Mouse (Mus musculus) embryo, embryonic 11 days (tissue): ENCODE data around the gene Pinlyp.
A peak's percentile ranks its signal among the peaks of the same experiment; 100 is the strongest.

ENCODE experiments used
- DNase-seq: peaks from one replicate; pipeline ENCODE4 v3.0.0-alpha.2; 2015

Gene Pinlyp

DNA sequence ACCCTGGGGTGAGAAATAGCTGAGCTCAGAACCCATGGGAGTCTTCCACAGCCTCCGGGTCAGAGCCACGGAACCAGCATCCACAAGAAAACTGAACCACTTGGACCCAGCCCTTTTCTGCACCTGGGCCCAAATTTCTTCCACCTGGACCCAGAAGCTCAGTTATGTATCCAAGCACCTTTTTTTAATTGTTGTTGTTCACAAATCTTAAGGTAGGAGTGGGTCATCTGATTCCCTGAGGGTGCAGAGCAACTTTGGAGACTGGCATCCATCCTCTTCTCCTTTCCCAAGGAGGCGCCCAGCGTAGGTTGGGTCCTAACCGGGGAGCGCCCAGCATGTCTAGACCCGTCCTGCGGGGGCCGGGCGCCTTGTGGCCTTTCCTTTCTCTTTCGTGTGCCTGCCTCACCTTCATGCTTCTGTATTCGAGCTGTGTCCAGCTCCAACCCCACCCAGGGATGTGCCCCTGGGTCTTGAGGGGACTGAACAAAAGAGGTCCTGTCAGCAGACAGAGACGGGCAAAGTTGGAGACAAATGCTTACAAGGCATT lies at the start of gene Pinlyp, which contains the start of gene Xrcc1:
Gene Pinlyp (minus strand): TSS at position 51 of the 547 bp plus-strand sequence.
Gene Xrcc1 (plus strand): TSS at position 222 of the 547 bp plus-strand sequence.
- DNase-seq = no peak

DNA sequence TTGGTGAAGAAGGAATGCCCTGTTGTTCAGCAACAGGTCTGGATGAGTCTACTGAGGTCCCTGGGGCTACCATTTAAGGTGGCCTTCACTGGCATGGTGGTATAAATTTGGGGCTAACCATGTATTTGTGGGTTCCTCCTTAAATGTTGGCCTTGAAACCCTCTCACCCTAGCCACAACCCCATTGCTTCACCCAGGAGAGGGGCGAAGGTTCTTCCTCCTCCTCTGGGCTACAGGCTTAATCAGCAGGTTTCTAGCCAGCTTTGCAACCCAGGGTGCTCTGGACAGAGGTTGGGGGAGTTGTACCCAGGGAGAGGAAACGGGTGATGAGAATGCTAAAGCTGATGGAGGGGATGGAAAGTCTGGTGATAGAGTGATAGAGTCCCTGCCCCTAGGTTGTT lies 49.5 kb upstream of the Pinlyp start:
- DNase-seq = no peak

DNA sequence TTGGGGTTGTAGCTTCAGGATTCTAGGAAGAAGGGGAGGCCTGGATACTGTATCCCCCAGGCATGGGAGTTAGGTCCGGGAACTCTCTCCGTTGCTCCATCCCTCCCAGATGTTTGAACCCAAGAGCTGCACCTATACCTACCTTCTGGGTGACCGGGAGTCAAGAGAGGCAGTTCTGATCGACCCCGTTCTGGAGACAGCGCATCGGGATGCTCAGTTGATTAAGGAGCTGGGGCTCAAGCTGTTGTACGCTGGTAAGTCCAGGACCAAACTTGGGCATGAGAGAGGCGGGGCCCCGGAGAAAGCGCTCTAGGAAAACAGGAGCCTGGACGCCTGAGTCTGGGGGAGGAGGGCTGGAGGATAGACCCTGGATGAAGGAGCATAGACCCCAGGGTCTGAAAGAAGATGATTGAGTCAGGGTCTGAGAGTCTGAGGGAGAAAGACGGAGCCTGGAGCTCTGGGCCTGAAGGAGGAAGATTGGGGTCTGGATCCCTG lies 48.4 kb upstream of the Pinlyp start:
- DNase-seq = peak; percentile 35

DNA sequence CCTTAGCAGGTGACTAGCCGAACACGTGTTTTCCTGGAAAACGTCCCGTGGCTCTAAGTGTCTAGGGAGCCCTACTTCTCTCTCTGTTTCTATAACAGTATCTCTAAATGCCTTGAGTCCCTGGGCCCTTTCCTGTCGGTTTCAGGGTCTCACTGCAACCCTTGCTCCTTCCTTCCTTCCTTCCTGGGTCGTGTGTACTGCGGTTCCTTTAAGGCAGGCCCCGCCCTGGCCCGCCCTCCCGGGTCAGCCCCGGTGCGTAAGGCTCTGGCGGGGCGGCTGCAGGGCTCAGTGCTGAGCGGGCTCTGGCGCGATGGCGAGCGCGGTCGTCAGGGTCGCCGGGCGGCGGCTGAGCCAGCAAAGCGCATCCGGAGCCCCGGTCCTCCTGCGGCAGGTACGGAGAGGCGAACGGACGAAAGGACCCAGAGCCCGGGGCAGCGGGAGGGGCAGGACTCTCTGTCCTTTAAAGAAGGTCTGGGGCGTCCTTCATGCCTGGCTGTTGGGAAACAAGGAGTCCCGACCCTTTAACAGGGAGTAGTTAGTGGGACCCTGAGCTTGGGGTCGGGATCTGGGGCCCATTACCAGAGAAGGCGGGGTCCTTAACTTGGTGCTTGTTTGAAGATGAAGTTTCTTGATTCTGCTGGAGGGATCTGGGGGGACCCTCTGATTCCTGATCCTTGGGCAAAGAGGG lies 47.8 kb upstream of the Pinlyp start:
- DNase-seq = peak; percentile 89

DNA sequence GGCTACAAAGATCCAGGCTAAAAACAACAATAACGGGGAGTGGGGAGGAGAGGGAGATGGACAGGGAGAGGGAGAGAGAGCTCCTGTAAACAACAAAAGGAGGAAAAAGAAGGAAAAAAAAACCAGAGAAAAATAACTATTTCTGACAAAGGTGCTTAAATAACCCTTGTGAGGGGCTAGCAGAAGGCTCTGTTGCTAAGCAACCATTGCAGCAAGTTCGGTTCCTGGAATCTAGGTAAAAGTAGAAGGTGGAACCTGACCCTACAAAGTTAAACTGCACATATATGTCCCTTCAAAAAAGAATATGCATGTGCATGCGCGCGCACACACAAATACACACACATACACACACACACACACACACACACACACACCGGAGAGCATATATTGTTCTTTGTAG lies 46.9 kb upstream of the Pinlyp start:
- no peak for DNase-seq

DNA sequence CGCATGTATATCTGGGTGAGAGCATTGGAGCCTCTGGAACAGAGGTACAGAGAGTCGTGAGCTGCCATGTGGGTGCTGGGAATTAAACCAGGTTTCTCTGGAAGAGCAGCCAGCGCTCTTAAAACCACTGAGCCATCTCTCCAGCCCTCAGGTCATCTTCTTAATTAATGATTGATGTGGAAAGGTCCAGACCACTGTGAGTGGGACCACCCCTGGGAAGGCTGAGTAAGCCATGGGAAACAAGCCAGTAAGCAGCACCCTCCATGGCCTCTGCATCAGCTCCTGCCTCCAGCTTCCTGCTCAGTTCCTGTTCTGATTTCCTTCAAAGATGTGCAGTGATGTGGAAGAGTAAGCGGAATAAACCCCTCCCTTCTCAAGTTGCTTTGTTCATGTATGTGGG lies 46.2 kb upstream of the Pinlyp start:
- DNase-seq = no peak

DNA sequence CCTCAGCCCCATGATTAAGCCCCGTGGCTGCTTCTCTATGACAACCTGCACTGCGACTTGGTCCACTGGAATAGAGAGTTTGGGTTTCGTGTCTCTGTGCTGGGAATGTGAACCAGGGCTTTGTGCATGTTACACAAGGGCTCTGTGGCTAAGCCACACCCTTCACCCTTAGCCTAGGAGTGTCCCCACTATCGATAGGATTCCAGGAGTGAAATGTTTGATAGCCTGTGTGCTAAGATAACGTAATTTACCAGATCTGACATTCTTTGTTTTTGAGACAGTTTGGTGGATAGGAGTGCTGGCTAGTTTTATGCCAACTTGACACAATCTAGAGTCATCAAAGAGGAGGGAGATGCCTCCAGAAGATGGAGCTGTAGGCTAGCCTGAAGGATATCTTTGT lies 45.8 kb upstream of the Pinlyp start:
- DNase-seq = no peak

DNA sequence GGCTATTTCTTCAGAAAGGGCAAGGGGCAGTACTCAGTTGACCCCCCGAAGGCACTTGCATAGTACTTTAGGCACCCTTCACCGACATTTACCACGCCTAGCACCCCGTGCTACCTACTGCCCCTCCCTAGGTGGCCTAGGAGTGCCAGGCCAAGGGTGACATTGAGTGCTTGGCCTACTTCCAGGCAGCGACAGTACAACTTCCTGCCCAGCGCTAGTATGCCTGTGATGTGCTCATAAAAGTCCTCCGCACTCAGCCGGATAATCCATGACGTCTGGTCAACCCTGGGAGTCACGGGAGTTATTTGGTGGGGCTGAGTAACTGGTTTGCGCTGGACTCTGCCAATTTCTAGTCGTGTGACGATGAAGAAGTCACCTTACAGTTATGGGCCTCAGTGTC lies 42.4 kb upstream of the Pinlyp start:
- no peak for DNase-seq

DNA sequence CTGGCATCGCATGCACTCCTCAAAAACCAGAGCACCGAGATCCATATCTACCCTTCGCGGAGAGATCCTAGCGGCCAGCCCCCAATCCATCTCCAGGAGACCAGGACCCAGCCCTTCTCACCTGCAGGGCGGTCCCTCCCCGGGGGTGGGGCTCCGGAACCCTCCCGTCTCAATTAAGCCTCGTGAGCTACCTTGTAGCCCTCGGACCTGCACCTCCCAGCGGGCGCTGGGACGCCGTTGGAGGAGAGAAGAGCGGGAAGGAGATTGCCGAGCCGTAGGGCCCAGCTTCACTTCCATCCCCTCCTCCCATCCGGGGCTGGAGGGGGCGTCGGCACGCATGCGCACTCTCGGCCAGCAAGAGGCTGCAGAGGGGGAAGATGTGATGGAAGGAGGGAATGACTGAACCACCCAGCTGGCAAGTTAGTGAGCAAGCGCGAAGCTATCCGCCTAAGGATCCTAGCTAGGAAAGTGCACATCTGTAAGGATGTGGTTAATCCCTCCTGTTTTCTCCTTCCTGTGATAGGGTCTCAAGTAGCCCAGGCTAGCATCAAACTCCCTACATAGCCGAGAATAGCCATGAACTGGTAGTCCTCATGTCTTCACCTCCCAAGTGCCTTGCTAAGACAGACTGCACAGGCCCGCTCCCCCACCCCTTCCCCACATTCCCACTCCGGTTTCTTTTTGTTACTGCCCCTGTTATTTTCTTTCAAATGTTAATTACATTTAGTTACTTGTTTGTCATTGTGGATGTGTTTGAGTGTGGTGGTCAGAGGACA lies 41.6 kb upstream of the Pinlyp start, which contains the start of the genes Ethe1 and Zfp575:
Gene Ethe1 (plus strand): TSS at position 214 of the 776 bp plus-strand sequence.
Gene Zfp575 (minus strand): TSS at position 312 of the 776 bp plus-strand sequence.
- peak; percentile 84 for DNase-seq

DNA sequence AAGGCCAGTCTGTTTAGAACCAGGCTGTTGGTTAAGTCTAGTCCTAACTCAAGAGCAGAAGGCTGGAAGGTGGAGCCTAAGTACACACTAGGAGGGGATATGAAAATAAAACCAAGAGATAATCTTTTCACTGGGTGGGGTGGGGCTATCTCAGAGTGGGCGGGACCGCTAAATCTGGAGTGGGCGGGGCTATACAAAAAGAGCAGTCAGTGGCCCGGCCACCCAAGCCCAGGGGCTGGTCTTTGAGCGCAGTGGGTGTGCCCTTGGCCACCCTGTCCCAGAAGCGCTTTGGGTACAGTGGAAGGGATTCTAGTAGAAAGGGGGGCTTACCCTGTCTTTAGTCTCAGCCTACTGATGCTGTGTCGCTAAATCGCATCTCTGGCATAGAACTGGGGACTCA lies 40.9 kb upstream of the Pinlyp start:
- peak; percentile 28 for DNase-seq

DNA sequence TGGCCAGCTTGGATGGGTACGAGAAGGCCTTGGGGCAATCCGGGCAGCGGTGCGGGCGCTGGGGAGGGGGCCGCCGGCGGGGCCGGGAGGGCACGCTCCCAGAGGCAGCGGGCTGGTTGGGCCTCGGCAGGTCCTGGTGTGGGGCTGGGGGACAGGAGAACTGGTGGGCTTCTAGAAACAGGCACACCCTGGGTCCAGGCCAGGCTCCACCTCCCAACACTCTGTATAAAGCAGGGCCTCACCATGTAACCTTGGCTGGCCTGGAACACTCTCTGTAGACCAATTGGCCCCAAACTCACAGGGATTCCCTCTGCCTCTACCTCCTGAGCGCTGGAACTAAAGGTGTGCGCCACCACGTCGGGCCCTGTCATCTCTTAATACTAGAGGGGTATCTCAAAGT lies 40.1 kb upstream of the Pinlyp start:
- DNase-seq = no peak

DNA sequence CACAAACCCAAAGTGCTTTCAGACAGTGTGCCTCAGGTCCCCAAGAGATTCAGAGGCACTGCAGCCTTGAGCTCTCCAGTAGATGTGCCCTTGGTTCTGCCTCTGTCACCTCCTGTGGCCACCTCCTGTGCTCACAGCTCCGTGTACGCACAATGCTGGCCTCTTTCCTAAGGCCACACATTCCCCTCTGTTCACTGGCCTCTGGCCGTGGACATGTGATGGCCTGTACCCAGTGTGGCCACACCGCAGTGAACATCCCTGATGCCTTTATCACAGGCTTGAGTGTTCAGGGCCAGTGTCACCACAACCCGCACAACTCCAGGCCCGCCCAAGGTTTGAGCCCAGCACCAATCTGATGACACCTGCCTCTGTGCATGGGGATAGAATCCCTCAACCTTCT lies 39.0 kb upstream of the Pinlyp start:
- DNase-seq = no peak

DNA sequence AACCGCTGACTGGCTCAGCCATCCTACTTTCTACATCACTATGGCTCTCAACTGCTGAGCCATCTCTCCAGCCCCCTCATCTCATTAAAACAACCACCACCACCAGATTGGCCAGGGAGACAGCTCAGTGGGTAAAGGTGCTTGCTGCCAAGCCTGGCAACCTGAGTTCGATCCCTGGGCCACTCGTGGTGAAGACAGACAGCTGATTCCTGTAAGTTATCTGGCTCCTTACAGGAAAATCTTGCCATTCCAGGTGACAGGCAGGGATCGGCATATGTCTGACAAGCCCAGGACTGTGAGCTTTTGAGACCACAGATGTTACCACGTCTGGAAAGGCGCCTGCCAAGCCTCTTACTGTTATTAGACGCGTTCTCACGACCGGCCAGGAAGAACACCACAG lies 31.9 kb upstream of the Pinlyp start:
- DNase-seq = no peak

DNA sequence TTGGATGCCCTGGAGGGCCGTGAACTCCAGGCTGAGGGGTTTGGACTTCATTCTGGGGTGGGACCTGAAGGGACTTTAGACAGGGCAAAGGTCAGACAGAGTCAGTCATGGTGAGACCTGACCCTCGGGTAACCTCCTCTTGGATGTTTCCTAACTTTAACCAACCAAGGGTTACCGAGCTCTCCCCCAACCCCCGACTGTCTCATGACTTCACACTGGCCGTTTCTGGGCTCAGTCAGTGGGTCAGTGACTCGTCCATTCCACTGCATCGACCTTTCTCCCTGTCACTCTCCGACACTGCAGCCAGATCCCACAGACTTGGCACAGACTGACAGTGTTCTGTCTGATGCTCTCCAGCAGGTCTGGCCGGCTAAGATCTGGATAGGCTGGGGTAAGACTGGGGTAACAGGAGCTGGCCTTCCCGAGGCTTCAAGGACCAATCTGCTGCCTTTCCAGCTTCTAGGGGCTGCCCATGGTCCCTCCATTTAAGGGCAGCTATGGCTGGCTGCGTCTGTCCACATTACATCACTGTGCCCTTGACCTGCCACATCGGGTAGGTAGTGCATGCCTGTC lies 28.4 kb upstream of the Pinlyp start:
- no peak for DNase-seq

DNA sequence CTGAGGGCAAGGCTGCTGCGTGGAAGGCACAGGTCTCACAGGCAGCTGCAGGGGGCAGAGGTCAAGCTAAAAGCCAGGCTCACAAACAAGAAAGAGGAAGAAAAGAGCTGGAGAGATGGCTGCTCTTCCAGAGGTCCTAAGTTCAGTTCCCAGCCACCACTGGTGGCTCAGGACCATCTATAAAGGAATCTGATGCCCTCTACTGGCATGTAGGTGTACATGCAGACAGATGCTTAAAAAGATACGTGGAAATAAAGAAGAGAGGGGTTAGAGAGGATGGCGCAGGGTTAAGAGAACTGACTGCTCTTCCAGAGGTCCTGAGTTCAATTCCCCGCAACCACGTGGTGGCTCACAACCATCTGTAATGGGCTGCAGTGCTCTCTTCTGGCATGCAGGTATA lies 26.5 kb upstream of the Pinlyp start:
- DNase-seq = peak; percentile 52

DNA sequence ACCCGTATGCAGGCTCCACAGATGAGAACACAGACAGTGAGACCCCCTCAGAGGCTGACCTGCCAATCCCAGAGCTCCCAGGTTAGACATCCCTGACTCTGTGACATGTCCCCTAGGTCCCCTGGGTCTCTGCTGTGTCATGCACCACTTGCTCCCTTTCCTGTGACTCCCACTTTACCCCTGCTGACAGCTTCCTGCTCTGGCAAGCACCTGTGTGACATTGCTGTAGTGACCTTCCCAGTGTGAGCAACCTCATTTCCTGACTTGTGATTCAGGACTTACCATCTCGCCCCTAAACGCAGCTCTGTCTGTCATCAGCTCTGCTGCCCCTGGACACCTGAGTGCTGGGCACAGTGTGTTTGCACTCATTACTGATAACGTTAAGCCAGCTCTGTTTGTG lies 25.2 kb upstream of the Pinlyp start:
- no peak for DNase-seq

DNA sequence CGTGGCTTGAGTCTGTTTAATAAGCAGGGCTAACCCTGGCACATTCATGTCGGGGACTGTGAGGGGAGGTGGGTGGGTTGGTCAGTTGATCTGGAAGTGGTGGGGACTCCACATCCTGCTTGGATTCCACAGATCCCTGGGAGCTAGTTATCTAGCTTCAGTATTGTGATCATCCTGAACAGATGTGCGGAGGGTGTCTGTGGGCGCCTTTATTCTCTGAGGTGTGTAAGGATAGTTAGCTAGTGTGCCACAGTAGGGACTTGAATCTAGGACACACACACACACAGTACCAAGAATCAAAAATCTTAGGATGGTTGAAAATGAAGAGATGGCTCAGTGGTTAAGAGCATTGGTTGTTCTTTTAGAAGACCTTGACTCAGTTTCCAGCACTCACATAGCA lies 22.6 kb upstream of the Pinlyp start:
- DNase-seq = no peak

DNA sequence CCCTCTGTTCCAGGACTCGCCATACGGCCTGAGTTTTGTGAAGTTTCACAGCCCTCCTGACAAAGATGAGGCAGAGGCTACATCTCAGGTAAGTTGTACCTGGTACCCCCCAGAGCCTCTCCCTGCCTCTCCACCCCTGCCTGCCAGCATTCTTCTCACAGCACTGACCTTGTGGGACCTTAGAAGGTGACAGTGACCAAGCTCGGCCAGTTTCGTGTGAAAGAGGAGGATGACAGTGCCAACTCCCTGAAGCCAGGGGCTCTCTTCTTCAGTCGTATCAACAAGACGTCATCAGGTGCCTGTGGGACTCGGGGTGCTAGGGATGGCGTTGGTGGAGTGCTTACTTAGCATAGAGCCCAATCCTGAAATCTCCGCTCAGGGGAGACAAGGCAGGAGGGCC lies 20.3 kb upstream of the Pinlyp start:
- DNase-seq = no peak

DNA sequence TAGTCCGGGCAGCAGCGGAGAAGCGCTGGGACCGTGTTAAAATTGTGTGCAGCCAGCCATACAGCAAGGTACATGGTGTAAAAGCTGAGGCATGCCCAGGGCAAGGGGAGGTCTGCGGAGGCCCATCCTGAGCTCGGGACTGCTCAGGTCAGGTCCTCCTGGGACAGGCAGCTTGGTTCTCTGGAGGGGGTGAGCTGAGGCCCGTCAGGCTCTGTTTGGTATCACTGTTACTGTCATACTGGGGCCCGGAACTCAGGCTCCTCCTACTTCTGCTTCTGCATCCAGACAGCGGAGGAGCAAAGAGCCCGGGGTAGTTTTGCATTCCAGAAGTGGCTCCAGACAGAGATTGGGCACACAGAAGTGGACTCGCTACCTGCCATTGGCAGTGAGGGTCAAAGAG lies 19.7 kb upstream of the Pinlyp start:
- no peak for DNase-seq

DNA sequence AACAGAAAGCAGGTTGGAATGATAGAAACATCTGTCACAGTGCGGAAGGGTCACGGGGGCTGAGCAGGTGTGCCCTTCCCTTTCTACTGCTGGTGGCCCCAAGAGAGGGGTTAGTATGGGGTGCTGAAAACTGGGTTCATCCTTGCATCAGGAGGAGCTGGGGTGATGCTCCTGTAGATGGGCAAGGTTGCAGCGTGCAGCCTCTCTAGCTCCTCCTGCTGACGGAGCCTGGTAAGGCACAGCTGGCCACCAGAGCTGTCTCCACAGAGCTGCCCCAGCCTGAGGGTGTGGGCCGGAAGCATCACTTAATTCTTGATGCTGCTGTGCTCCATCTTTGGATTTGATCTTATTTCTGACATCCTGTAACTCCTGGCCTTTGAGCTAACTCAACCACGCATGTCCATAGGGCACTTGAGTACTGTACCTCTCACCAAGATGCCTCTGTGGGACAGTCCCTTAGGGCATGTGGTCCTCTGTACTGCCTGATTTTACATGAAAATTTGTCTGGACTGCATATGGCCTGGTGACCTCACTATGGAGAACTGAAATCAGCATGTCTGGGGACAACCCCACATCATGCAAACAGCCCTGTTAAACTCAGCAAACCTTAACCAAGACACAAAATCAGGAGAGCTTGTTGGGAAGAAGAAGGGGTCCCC lies 18.8 kb upstream of the Pinlyp start:
- peak; percentile 67 for DNase-seq

DNA sequence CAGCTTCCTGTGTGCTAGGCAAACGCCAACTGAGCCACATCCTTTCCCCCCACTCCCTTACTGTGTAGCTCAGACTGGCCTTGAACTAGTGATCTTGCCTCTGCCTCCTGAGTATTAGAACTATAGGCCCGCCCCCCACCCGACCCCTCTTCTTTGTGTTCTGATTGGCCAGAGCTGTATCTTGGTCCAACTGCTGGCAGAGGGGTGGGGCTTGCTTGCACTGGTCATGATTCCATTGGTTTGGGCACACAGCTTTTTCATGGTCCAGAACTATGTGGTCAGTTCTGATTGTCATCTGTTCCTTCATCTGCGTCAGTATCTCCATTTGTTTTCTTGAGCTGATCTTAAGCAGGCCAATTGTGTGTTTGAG lies 17.9 kb upstream of the Pinlyp start:
- no peak for DNase-seq

DNA sequence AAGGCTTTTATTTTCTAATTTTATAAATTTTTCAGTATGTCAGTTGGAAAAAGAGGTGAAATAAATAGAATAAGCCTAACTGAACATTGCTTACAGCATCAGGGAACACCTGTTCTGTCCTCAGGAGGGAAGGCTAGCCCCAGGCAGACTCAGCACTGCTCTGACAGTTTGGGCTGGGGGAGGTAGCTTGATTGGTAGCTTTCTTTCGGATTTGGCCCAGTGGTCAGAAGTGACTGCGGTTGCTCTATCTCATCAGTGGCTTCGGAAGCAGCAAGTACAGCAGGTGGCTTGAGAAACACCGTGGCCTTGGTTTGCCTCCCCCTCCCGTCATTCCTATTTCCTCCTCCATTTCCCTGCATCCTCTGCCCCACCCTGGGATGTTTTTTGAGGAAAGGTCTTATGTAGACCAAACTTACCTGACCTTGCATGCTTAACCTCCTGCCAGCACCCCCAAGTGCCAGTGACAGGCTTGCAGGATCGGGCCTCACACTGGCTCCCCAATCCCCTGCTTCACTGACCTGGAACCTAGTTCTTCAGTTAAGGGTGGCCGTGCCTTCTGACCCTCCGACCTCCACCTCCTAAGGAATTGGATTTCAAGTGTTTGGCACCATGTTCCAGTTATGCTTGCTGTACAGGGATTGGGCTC lies 17.4 kb upstream of the Pinlyp start:
- no peak for DNase-seq

DNA sequence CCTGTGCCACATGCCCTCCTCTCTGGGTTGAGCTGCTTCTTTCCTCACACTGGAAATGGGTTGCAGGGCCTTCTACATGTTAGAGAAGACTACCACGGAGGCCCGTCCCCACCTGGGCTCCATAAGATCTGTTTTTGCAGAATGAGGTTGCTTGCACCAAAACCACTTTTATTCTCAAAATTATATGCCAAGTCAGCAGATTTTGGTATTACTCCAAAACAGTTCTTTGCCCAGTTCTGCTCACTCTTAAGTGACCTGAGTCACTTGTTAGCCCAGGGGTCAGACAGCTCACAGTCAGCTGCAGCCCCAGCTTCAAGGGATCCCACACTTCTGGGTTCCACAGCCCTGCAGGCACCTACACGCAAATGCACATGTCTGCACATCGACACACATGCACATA lies 15.5 kb upstream of the Pinlyp start:
- DNase-seq = no peak
